Mouse (Mus musculus): Measurements from ENCODE around the gene Keap1. TPM values are rescaled to one million over a fixed set of nuclear protein-coding genes. Genes with fewer than 3 reads are reported as not detected.
"Not testable (repeated sequence)": the region's sequence is repeated elsewhere in the genome, so short reads cannot be mapped to it uniquely, and the experiment has no call there.

Gene Keap1
- polyA plus RNA-seq, 1 experiment from 2014 or later: 69.9 TPM

DNA sequence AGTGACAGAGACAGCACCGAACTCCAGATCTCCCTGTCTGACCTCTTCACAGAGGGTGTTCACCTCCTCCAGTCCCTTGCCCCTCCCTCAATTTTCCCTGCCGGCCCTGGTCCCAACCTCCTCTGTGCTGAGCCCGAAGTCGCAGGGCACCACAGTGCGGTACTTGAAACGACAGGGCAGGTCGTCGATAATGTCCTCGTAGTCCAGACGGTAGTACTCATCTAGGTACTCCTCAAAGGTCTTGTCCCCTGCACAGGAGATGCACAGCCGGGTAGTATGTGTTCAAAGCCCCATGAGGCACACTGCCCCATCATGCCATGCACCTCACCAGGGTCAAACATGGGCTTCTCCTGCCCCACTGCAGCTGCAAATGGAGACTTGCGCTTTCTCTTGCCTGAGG lies 36.6 kb upstream of the Keap1 start:
- no peaks in the 10 kb centered on the region for H3K4me1 ChIP-seq (ENCODE audit: control insufficient read depth, insufficient read depth, low read length)
- no peaks in the 10 kb centered on the region for H3K27me3 ChIP-seq (ENCODE audit: control insufficient read depth, insufficient read depth, low read depth, low read length)
- peaks cover 55% of the 10 kb centered on the region for H3K36me3 ChIP-seq (ENCODE audit: control insufficient read depth, insufficient read depth, low read length)
- no peak overlapping the region for H3K9ac ChIP-seq (ENCODE audit: low read depth, low read length)
- no peak overlapping the region for H3K27ac ChIP-seq (ENCODE audit: low read length)
- H3K4me2 ChIP-seq (ENCODE audit: low read length): no peak overlapping the region
- WGBS: 89% methylated on average over 12 of the region's 12 CpGs
- 0 out of 2 replicates have a peak, but pooled peaks have one; percentile 4 for ATAC-seq
- no peaks in the 10 kb centered on the region for H3K9me3 ChIP-seq (replicated peaks; ENCODE audit: control insufficient read depth, low read length, poor library complexity, severe bottlenecking)
- H3K4me3 ChIP-seq (ENCODE audit: low read depth, low read length): no peak overlapping the region

DNA sequence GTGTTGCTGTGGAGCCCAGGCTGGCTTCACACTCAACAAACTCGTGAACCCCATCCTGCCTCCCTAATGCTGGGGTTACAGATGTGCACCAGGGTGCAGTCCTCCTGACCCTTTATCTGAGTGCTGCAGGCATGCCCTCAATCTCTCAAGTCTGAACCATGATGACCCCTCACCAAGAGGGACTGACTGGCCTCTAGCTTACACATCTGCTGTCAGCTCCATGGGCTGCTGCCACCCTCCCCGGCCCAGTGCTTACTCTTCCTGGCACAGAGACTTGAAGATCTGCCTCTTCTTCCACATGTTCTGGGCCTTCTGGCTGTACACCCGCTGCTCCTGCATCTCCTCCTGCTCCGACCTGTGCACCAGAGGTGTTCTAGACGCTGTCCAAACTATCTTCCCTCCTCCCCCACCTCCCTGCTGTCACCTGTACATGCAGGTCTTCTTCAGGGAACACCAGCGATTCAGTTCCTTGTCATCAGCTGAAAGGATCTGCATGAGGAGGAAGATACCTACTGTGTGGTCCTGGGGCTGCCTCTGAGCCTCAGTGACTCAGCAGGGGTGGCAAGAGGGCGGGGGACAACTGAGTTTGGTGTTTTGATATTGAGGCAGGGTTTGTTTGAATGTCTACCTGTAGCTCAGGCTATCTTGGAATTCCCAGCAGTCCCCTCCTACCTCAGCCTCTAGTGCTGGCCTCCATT lies 36.0 kb upstream of the Keap1 start:
- H3K27ac ChIP-seq (ENCODE audit: low read length): no peak overlapping the region
- no peaks in the 10 kb centered on the region for H3K4me1 ChIP-seq (ENCODE audit: control insufficient read depth, insufficient read depth, low read length)
- H3K9ac ChIP-seq (ENCODE audit: low read depth, low read length): no peak overlapping the region
- peaks cover 55% of the 10 kb centered on the region for H3K36me3 ChIP-seq (ENCODE audit: control insufficient read depth, insufficient read depth, low read length)
- no peaks in the 10 kb centered on the region for H3K9me3 ChIP-seq (replicated peaks; ENCODE audit: control insufficient read depth, low read length, poor library complexity, severe bottlenecking)
- no peak for ATAC-seq
- WGBS: 89% methylated on average over 7 of the region's 7 CpGs
- H3K27me3 ChIP-seq (ENCODE audit: control insufficient read depth, insufficient read depth, low read depth, low read length): no peaks in the 10 kb centered on the region
- no peak overlapping the region for H3K4me2 ChIP-seq (ENCODE audit: low read length)
- no peak overlapping the region for H3K4me3 ChIP-seq (ENCODE audit: low read depth, low read length)

DNA sequence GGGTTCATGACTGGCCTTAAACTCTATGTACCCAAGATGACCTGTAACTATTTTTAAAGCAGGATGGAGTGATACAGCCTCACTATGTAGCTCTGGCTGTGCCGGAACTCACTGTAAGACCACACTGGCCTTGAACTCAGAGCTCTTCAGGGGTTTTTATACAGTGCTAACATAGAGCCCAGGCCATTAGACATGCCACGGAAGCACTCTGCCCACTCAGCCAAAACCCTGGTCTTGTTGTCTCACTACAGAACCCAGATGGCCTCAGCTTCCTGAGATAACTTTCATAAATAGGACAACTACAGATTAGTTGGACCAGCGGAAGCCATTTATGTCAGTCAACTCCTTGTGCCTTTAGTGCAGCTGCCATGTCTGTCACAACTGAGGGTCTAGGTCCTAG lies 35.2 kb upstream of the Keap1 start:
- H3K27me3 ChIP-seq (ENCODE audit: control insufficient read depth, insufficient read depth, low read depth, low read length): no peaks in the 10 kb centered on the region
- ATAC-seq: no peak
- no peaks in the 10 kb centered on the region for H3K4me1 ChIP-seq (ENCODE audit: control insufficient read depth, insufficient read depth, low read length)
- no peaks in the 10 kb centered on the region for H3K9me3 ChIP-seq (replicated peaks; ENCODE audit: control insufficient read depth, low read length, poor library complexity, severe bottlenecking)
- no peak overlapping the region for H3K9ac ChIP-seq (ENCODE audit: low read depth, low read length)
- WGBS: 95% methylated on average over 3 of the region's 3 CpGs
- H3K36me3 ChIP-seq (ENCODE audit: control insufficient read depth, insufficient read depth, low read length): peaks cover 49% of the 10 kb centered on the region
- no peak overlapping the region for H3K4me3 ChIP-seq (ENCODE audit: low read depth, low read length)
- no peak overlapping the region for H3K27ac ChIP-seq (ENCODE audit: low read length)
- H3K4me2 ChIP-seq (ENCODE audit: low read length): no peak overlapping the region

DNA sequence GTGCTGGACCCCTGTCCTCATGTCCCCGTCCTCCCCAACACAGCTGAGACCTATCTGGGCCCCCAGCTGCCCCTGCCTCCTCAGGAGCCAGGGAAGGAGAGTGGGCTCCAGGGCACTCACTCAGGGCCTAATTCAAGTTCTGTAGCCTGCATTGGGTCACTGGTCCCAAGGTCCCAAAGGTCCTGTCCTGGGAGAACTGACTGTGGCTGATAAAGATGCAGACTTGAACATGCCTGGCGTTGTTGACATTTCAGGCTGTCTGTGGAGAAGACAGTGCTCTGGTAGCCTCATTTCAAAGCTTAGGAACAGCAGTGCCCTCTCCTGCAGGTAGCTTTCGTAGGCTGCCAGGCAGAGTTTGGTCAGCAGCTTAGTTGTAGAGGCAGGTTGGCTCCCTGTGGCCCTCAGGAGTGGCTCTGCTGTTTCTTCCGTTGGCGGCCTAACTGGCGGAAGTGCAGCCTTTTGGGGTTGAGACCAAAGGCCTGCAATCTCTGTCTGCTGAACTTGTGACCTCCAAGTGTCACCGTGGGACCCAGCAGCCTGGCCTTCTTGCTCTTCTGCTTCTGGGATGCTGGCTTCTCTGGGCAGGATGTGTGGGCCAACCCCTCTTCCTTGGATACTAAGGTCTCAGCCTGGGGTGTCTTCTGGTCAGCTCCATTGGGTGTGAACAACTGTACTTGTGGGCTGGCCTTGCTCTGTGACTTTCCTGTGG lies 34.5 kb upstream of the Keap1 start:
- H3K4me2 ChIP-seq (ENCODE audit: low read length): no peak overlapping the region
- H3K36me3 ChIP-seq (ENCODE audit: control insufficient read depth, insufficient read depth, low read length): peaks cover 47% of the 10 kb centered on the region
- H3K27me3 ChIP-seq (ENCODE audit: control insufficient read depth, insufficient read depth, low read depth, low read length): no peaks in the 10 kb centered on the region
- no peak for ATAC-seq
- no peaks in the 10 kb centered on the region for H3K4me1 ChIP-seq (ENCODE audit: control insufficient read depth, insufficient read depth, low read length)
- H3K9me3 ChIP-seq (replicated peaks; ENCODE audit: control insufficient read depth, low read length, poor library complexity, severe bottlenecking): no peaks in the 10 kb centered on the region
- 88% methylated on average over 7 of the region's 7 CpGs for WGBS
- H3K4me3 ChIP-seq (ENCODE audit: low read depth, low read length): no peak overlapping the region
- H3K9ac ChIP-seq (ENCODE audit: low read depth, low read length): no peak overlapping the region
- no peak overlapping the region for H3K27ac ChIP-seq (ENCODE audit: low read length)

DNA sequence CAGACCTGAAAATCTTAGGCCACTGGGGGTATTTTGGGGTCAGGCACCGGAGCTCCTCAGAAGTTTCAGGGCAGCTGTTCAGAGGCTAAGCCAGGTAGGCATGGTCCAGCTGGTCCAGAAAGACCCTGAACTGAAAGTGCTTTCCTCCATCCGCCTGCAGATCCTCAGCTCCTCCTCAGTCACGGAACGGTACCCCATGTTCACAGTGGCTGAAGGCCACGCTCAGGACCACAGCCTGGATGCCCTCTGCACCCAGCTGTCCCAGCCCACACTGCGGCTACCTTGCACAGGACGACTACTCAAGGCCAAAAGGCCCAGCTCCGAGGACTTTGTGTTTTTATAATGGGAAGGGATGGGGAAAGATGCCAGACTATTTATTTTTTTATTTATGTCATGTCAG lies 33.9 kb upstream of the Keap1 start:
- Histone ChIP-seq H3K4me3 (ENCODE audit: low read depth, low read length) (no peak overlapping the region), H3K4me2 (ENCODE audit: low read length) (no peak overlapping the region), H3K27ac (ENCODE audit: low read length) (no peak overlapping the region), H3K9ac (ENCODE audit: low read depth, low read length) (no peak overlapping the region), H3K27me3 (ENCODE audit: control insufficient read depth, insufficient read depth, low read depth, low read length) (no peaks in the 10 kb centered on the region), H3K9me3 (replicated peaks; ENCODE audit: control insufficient read depth, low read length, poor library complexity, severe bottlenecking) (no peaks in the 10 kb centered on the region), H3K36me3 (ENCODE audit: control insufficient read depth, insufficient read depth, low read length) (peaks cover 46% of the 10 kb centered on the region), H3K4me1 (ENCODE audit: control insufficient read depth, insufficient read depth, low read length) (no peaks in the 10 kb centered on the region)
- WGBS: 90% methylated on average over 8 of the region's 8 CpGs
- ATAC-seq: no peak

DNA sequence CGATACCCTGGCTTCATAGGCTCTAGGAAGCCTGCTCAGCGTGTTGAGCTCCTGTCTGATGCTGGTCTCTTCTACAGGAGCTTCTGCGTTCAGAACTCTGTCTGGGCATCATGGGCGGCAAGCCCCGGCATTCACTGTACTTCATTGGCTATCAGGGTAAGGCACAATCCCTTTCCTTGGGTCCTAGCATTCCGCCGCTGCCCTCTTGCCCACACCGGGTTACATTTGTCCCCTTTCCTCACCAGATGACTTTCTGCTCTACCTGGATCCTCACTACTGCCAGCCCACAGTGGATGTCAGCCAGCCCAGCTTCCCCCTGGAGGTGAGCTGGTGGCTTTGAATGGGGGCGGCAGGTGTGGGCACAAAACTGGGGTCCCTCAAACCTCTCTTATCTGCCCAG lies 33.2 kb upstream of the Keap1 start:
- WGBS: 97% methylated on average over 9 of the region's 9 CpGs
- H3K9me3 ChIP-seq (replicated peaks; ENCODE audit: control insufficient read depth, low read length, poor library complexity, severe bottlenecking): no peaks in the 10 kb centered on the region
- no peaks in the 10 kb centered on the region for H3K4me1 ChIP-seq (ENCODE audit: control insufficient read depth, insufficient read depth, low read length)
- no peak for ATAC-seq
- H3K4me2 ChIP-seq (ENCODE audit: low read length): no peak overlapping the region
- peaks cover 47% of the 10 kb centered on the region for H3K36me3 ChIP-seq (ENCODE audit: control insufficient read depth, insufficient read depth, low read length)
- no peaks in the 10 kb centered on the region for H3K27me3 ChIP-seq (ENCODE audit: control insufficient read depth, insufficient read depth, low read depth, low read length)
- H3K4me3 ChIP-seq (ENCODE audit: low read depth, low read length): no peak overlapping the region
- H3K27ac ChIP-seq (ENCODE audit: low read length): no peak overlapping the region
- H3K9ac ChIP-seq (ENCODE audit: low read depth, low read length): no peak overlapping the region

DNA sequence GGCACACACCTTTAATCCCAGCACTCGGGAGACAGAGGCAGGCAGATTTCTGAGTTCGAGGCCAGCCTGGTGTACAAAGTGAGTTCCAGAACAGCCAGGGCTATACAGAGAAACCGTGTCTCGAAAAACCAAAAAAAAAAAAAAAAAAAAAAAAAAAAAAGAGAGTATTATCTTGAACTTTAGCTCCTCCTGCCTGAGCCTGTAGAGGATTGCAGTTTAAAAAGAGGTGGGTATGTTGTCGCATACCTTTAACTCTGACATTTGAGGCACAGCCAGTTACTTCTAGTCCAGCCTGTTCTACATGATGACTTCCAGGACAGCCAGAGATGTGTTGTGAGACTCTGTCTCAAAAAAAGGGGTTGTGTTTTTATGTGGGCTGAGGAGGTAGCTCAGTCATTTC lies 30.4 kb upstream of the Keap1 start:
- H3K4me2 ChIP-seq (ENCODE audit: low read length); H3K27ac ChIP-seq (ENCODE audit: low read length); H3K4me3 ChIP-seq (ENCODE audit: low read depth, low read length); ATAC-seq; H3K9me3 ChIP-seq (replicated peaks; ENCODE audit: control insufficient read depth, low read length, poor library complexity, severe bottlenecking); H3K27me3 ChIP-seq (ENCODE audit: control insufficient read depth, insufficient read depth, low read depth, low read length); H3K9ac ChIP-seq (ENCODE audit: low read depth, low read length): not testable (repeated sequence)
- 89% methylated on average over 5 of the region's 5 CpGs for WGBS
- H3K4me1 ChIP-seq (ENCODE audit: control insufficient read depth, insufficient read depth, low read length): peaks cover 15% of the 10 kb centered on the region
- H3K36me3 ChIP-seq (ENCODE audit: control insufficient read depth, insufficient read depth, low read length): peaks cover 44% of the 10 kb centered on the region

DNA sequence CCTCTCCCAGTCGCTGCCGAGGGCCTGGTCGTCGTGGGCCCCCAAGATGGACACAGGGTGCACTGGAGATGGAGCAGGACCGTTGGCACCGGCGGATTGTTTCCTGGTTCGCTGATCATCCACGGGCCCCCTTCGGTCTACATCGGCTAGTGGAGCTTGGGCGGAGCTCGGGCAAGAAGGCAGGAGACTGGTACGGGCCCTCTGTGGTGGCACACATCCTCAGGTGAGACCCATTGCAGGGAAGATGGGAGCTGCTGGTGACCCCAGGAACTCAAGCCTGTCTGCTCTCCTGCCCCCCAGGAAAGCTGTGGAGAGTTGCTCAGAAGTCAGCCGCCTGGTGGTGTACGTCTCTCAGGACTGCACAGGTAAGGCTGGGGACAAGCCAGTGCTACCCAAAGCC lies 29.1 kb upstream of the Keap1 start:
- H3K4me2 ChIP-seq (ENCODE audit: low read length): no peak overlapping the region
- H3K27me3 ChIP-seq (ENCODE audit: control insufficient read depth, insufficient read depth, low read depth, low read length): no peaks in the 10 kb centered on the region
- WGBS: 93% methylated on average over 16 of the region's 16 CpGs
- H3K36me3 ChIP-seq (ENCODE audit: control insufficient read depth, insufficient read depth, low read length): peaks cover 33% of the 10 kb centered on the region; the same call in 1 of the 2 replicates
- H3K4me3 ChIP-seq (ENCODE audit: low read depth, low read length): no peak overlapping the region
- ATAC-seq: no peak
- H3K4me1 ChIP-seq (ENCODE audit: control insufficient read depth, insufficient read depth, low read length): peaks cover 18% of the 10 kb centered on the region
- no peak overlapping the region for H3K27ac ChIP-seq (ENCODE audit: low read length)
- H3K9ac ChIP-seq (ENCODE audit: low read depth, low read length): no peak overlapping the region
- no peaks in the 10 kb centered on the region for H3K9me3 ChIP-seq (replicated peaks; ENCODE audit: control insufficient read depth, low read length, poor library complexity, severe bottlenecking)

DNA sequence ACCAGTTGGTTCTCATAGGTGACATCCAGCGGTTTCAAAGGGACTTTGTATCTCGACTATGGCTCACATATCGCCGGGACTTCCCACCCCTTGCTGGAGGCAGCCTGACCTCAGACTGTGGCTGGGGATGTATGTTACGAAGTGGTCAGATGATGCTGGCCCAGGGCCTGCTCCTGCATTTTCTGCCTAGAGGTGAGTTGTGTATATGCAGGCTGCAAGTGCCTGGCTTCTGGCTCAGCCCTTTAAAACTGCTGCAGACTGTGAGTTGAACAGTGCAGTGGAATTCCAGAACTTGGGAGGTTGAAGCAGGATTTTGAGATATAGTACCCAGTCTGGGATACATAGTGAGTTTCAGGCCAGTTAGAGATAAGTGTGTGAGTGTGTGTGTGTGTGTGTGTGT lies 27.7 kb upstream of the Keap1 start:
- no peaks in the 10 kb centered on the region for H3K9me3 ChIP-seq (replicated peaks; ENCODE audit: control insufficient read depth, low read length, poor library complexity, severe bottlenecking)
- ATAC-seq: no peak
- no peak overlapping the region for H3K4me3 ChIP-seq (ENCODE audit: low read depth, low read length)
- H3K27me3 ChIP-seq (ENCODE audit: control insufficient read depth, insufficient read depth, low read depth, low read length): no peaks in the 10 kb centered on the region
- peaks cover 18% of the 10 kb centered on the region for H3K4me1 ChIP-seq (ENCODE audit: control insufficient read depth, insufficient read depth, low read length)
- H3K27ac ChIP-seq (ENCODE audit: low read length): no peak overlapping the region
- peaks cover 19% of the 10 kb centered on the region; the same call in 1 of the 2 replicates for H3K36me3 ChIP-seq (ENCODE audit: control insufficient read depth, insufficient read depth, low read length)
- no peak overlapping the region for H3K9ac ChIP-seq (ENCODE audit: low read depth, low read length)
- 90% methylated on average over 5 of the region's 5 CpGs for WGBS
- no peak overlapping the region; the same call in 1 of the 2 replicates for H3K4me2 ChIP-seq (ENCODE audit: low read length)
